Mouse (Mus musculus) liver, embryonic 14.5 days (tissue): ENCODE results near the gene Srpk1. TPM values are rescaled to one million over a fixed set of nuclear protein-coding genes. Genes with fewer than 3 reads are reported as not detected.
A peak's percentile ranks its signal among the peaks of the same experiment; 100 is the strongest.

Source experiments
- ATAC-seq: fragments of 200-750 bp; cut with Nextera tagmentation; 2 replicates; pipeline ENCODE4 v1.8.0; 2017; ENCODE audit warnings: moderate number of reproducible peaks, mild to moderate bottlenecking, moderate library complexity; ENCODE audit not compliant: insufficient read depth
- DNase-seq, 3 experiments: peaks; one replicate each; pipeline ENCODE4 v3.0.0-alpha.2; 2012 to 2013; ENCODE audit warnings: low read depth in 3 of 3, low spot score in 3 of 3
- H3K27ac ChIP-seq: fragments of 300-500 bp; sonication (generic); 2 replicates; pipeline ENCODE4 v1.5.1; 2014; ENCODE audit warnings: moderate library complexity, mild to moderate bottlenecking, control low read depth, inconsistent platforms
- H3K27me3 ChIP-seq: fragments of 300-500 bp; sonication (generic); 2 replicates; pipeline ENCODE4 v1.6.1; 2014; ENCODE audit warnings: mild to moderate bottlenecking, low read length, moderate library complexity; ENCODE audit not compliant: control insufficient read depth, insufficient read depth
- H3K36me3 ChIP-seq: fragments of 300-500 bp; sonication (generic); replicated peaks from 2 replicates; pipeline ENCODE4 v1.6.1; 2014; ENCODE audit warnings: low read depth; ENCODE audit not compliant: control insufficient read depth, insufficient read depth
- H3K4me1 ChIP-seq, 2 experiments: fragments of 200-500 bp in 1 of 2; fragments of 300-500 bp in 1 of 2; sonication (generic) in 1 of 2; replicated peaks; 2 replicates each; pipeline ENCODE4 v1.6.1; 2012 to 2014; ENCODE audit warnings: antibody characterized with exemption in 1 of 2, inconsistent platforms in 1 of 2, low read length in 1 of 2; ENCODE audit not compliant: control insufficient read depth in 2 of 2, insufficient read depth in 2 of 2
- H3K4me2 ChIP-seq: fragments of 300-500 bp; sonication (generic); 2 replicates; pipeline ENCODE4 v1.6.1; 2014; ENCODE audit warnings: low read depth, mild to moderate bottlenecking, control low read depth, moderate library complexity
- H3K4me3 ChIP-seq, 2 experiments: fragments of 200-500 bp in 1 of 2; fragments of 300-500 bp in 1 of 2; sonication (generic) in 1 of 2; 2 replicates each; pipeline ENCODE4 v1.5.1; 2012 to 2014; ENCODE audit warnings: low read depth in 2 of 2, low read length in 2 of 2, mild to moderate bottlenecking in 2 of 2, control low read depth in 1 of 2, inconsistent platforms in 1 of 2, moderate library complexity in 1 of 2; ENCODE audit not compliant: insufficient read depth in 1 of 2
- H3K9ac ChIP-seq: fragments of 300-500 bp; sonication (generic); replicated peaks from 2 replicates; pipeline ENCODE4 v1.6.1; 2014; ENCODE audit warnings: mild to moderate bottlenecking, control low read depth, moderate library complexity
- H3K9me3 ChIP-seq: fragments of 300-500 bp; sonication (generic); 2 replicates; pipeline ENCODE4 v1.6.1; 2016; ENCODE audit warnings: low read length, mixed read lengths; ENCODE audit not compliant: control insufficient read depth
- CTCF ChIP-seq: IDR thresholded peaks from 2 replicates; pipeline ENCODE4 v1.5.1; 2016; ENCODE audit warnings: antibody characterized with exemption, low read depth, control low read depth
- EP300 ChIP-seq: IDR thresholded peaks from 2 replicates; pipeline ENCODE4 v1.6.1; 2016; ENCODE audit warnings: antibody characterized with exemption, low read depth
- WGBS: fragments of 180-500 bp; shearing (Covaris S2); extraction: QIAGEN DNeasy Blood & Tissue Kit; methylation state at CpG from one replicate; pipeline ENCODE4 v1.1.7; 2014; ENCODE audit not compliant: insufficient replicate concordance; 5-methylcytosine and 5-hydroxymethylcytosine counted together
- polyA plus RNA-seq, 2 experiments: library from polyadenylated mRNA; depleted of rRNA in 1 of 2; stranded (reverse) in 1 of 2; unstranded in 1 of 2; fragments of >200 nt; fragmentation: Nextera tagmentation in 1 of 2; extraction: Ambion mirVana in 1 of 2; gene quantifications; 2 replicates each; pipeline versions ENCODE4 v1.2.1 to v1.2.3; 2012 to 2014

The Srpk1 gene
- polyA plus RNA-seq, 2 experiments: 12.9 to 40.8 TPM

DNA sequence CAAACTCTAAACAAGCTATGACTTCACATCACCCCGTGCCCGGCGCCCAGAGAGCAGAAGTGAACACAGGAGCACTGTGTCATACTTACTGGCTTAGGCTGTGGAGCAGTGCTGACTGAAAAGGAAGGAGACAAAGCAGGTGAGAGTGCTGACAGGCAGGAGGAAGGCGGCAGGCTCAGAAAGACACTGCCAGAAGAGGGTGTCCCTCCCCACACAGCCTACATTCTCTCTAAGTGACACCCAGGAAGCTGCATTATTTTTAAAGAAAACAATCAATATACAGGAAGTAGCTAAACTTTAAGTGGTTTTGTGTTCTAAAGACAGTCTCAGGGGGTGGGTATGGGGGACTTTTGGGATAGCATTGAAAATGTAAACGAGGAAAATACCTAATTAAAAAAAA lies 21.7 kb downstream of the Srpk1 start:
- Histone ChIP-seq H3K27me3 (no peaks in the 10 kb centered on the region), H3K9ac (no peak overlapping the region), H3K4me1 (no peaks in the 10 kb centered on the region), H3K4me3 (no peak overlapping the region), H3K9me3 (no peaks in the 10 kb centered on the region), H3K4me2 (no peak overlapping the region), H3K36me3 (peaks cover 27% of the 10 kb centered on the region), H3K27ac (no peak overlapping the region)
- DNase-seq (no peak), ATAC-seq (no peak)
- WGBS: 75% methylated on average over 5 of the region's 5 CpGs
- no peak for TF ChIP-seq EP300

GRCm38 (mm10) chr17:28593965-28594364 lies 28.5 kb downstream of the Srpk1 start:
- DNase-seq: no peak

DNA sequence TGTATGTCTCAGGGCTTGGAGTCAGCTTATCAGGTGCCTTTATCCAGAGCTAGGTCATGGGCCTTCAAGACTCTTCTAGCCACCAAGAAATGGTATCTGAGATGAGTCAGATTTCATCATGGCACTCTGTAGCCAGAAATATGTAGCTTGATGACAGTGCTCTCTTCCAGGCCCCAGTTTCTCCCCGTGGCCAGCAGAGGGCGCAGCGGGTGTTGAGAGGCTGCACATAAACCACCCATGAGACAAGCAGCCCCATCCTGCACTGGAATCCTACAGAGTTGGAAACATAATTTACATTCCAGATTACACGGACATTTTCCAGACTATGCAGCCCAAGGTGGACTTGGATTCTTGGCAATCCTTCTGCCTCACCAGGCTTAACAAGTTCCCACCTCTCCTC lies 29.5 kb downstream of the Srpk1 start:
- TF ChIP-seq CTCF (peak; percentile 94), EP300 (no peak)
- no peak overlapping the region for H3K27ac ChIP-seq
- H3K4me2 ChIP-seq: no peak overlapping the region
- no peak overlapping the region for H3K4me3 ChIP-seq
- H3K36me3 ChIP-seq: peaks cover 38% of the 10 kb centered on the region
- ATAC-seq: no peak
- WGBS: 13% methylated on average over 4 of the region's 4 CpGs
- no peaks in the 10 kb centered on the region for H3K4me1 ChIP-seq
- no peaks in the 10 kb centered on the region for H3K27me3 ChIP-seq
- H3K9me3 ChIP-seq: no peaks in the 10 kb centered on the region
- H3K9ac ChIP-seq: no peak overlapping the region
- peak; percentile 41 to 55 (median 42) for DNase-seq

More at GRCm38 (mm10) chr17:28593965-28594364, 28.5 kb downstream of the Srpk1 start:
- Histone ChIP-seq H3K4me3 (no peak overlapping the region), H3K27ac (no peak overlapping the region), H3K9ac (no peak overlapping the region), H3K9me3 (no peaks in the 10 kb centered on the region), H3K36me3 (peaks cover 37% of the 10 kb centered on the region), H3K4me1 (no peaks in the 10 kb centered on the region), H3K4me2 (no peak overlapping the region), H3K27me3 (no peaks in the 10 kb centered on the region)
- 46% methylated on average over 4 of the region's 4 CpGs for WGBS
- ATAC-seq: no peak
- TF ChIP-seq CTCF (no peak), EP300 (no peak)

DNA sequence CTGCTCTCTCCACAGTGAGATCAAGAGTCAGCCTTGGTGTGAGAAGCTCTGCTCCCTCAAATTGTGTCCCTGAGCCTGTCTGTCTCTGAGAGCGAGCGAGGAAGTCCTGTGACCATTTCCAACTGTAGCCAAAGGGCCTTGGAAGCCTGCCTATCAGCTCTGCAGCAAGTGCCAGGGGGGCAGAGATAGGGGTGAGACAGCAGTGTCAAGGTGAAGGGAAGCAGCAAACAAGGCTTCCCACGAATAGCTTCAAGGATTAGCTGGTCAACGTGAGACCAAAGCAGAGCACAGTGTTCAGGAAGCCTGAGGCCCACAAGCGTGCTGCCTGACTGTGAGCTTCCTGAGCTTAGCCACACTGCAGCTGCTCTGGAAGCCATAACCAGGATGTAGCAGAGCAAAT lies 31.0 kb downstream of the Srpk1 start:
- WGBS: 68% methylated on average over 5 of the region's 5 CpGs
- Histone ChIP-seq H3K4me3 (no peak overlapping the region), H3K4me1 (no peaks in the 10 kb centered on the region), H3K27ac (no peak overlapping the region), H3K9me3 (no peaks in the 10 kb centered on the region), H3K4me2 (no peak overlapping the region), H3K9ac (no peak overlapping the region), H3K27me3 (no peaks in the 10 kb centered on the region), H3K36me3 (peaks cover 32% of the 10 kb centered on the region)
- TF ChIP-seq CTCF (no peak), EP300 (no peak)
- ATAC-seq: no peak
- DNase-seq: no peak

DNA sequence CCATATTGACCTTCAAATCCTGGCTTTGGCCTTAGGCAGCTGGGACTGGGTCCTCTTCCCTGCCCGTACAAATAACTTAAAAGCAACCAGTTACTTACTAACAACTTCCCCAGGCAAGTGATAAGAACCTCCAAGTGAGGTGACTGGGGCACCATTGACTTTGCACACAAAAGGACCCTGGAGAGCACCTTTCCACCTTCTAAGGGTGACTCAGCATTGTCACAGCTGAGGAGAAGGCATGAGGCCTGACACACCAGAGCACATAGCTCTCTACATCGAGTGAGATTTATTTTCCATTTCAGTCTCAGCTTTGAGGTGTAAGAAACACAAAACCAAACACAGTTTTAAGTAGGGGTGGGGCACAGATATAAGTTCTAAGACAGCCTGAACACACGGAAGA lies 31.9 kb downstream of the Srpk1 start:
- Histone ChIP-seq H3K9me3 (no peaks in the 10 kb centered on the region), H3K4me3 (no peak overlapping the region), H3K4me1 (no peaks in the 10 kb centered on the region), H3K4me2 (no peak overlapping the region), H3K27ac (no peak overlapping the region), H3K9ac (no peak overlapping the region), H3K27me3 (no peaks in the 10 kb centered on the region), H3K36me3 (peaks cover 32% of the 10 kb centered on the region)
- no peak for TF ChIP-seq EP300
- TF ChIP-seq CTCF: no peak
- WGBS: 73% methylated on average over 3 of the region's 3 CpGs
- no peak for DNase-seq
- ATAC-seq: no peak

GRCm38 (mm10) chr17:28588591-28588990 lies 33.9 kb downstream of the Srpk1 start:
- DNase-seq (no peak), ATAC-seq (no peak)
- Histone ChIP-seq H3K4me3 (no peak overlapping the region), H3K27me3 (no peaks in the 10 kb centered on the region), H3K27ac (no peak overlapping the region), H3K4me2 (no peak overlapping the region), H3K4me1 (no peaks in the 10 kb centered on the region), H3K9ac (no peak overlapping the region), H3K9me3 (no peaks in the 10 kb centered on the region), H3K36me3 (peaks cover 32% of the 10 kb centered on the region)
- TF ChIP-seq EP300: no peak
- TF ChIP-seq CTCF: no peak
- 57% methylated on average over 2 of the region's 2 CpGs for WGBS
